Mouse (Mus musculus): ENCODE measurements around the gene Elk3.

GRCm38 (mm10) chr10:93253156-93253555, 57.8 kb downstream of the Elk3 start:
- TF ChIP-seq CTCF (IDR thresholded peaks at IDR 0.05; ENCODE audit: extremely low read depth, insufficient read length, insufficient replicate concordance, low read depth, low read length), result no peak
- no peak for TF ChIP-seq POLR2A (IDR thresholded peaks at IDR 0.05; ENCODE audit: low read depth, low read length)

All from small intestine, adult 2 months (tissue).